ENCODE assay signal across 25 mouse cellular contexts in the genomic region with DNA sequence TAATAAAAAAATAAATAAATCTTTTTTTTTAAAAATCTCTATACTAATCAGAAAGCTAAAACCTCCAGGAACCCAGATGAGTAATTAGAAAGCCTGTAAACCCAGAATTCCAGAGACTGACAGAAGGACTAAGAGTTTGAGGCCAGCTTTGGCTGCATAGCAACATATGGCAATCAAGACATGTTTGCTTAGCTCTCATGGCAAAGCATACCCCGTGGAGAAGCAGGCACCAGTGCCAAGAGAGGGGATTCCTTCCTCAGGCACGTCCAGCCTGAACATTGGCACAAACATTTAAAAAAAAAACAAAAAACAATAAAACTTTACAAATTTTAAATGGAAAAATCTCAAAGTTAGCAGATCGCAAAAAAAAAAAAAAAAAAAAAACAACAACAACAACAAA.
"Had no signal": no experiment of that assay in that cellular context is flagged by ENCODE, and none has a peak within 500 bp of the region (broad histone marks: within the 10 kb centered on the region; RNA-seq: fewer than 3 reads in every experiment).

No protein-coding gene starts in this region.

- H3K27me3 ChIP-seq: limb, embryonic 12.5 days had no signal

- H3K36me3 ChIP-seq: heart, embryonic 13.5 days; heart, embryonic 15.5 days; hindbrain, embryonic 13.5 days; limb, embryonic 10.5 days; limb, embryonic 12.5 days; liver, embryonic 13.5 days; liver, embryonic 15.5 days had no signal

- H3K27ac ChIP-seq: heart, adult 2 months; heart, embryonic 13.5 days; heart, embryonic 15.5 days; hindbrain, embryonic 13.5 days; layer of hippocampus, adult 2 months; limb, embryonic 10.5 days; limb, embryonic 12.5 days; liver, embryonic 13.5 days; liver, embryonic 15.5 days had no signal

- DNase-seq: gastrocnemius, postnatal 14 days; gastrocnemius, postnatal 36 days; heart, adult 11 months; heart, adult 2 months; heart, postnatal 14 days; heart, postnatal 36 days; kidney, adult 11 months; kidney, adult 2 months; kidney, adult 9 months; kidney, postnatal 10 days; kidney, postnatal 25 days; kidney, postnatal 4 days; liver; liver, embryonic 13.5 days had no signal

- H3K4me1 ChIP-seq: liver, embryonic 15.5 days had no signal

- H3K9me3 ChIP-seq: heart, embryonic 13.5 days; heart, embryonic 15.5 days; hindbrain, embryonic 13.5 days; limb, embryonic 10.5 days; limb, embryonic 12.5 days; liver, embryonic 13.5 days; liver, embryonic 15.5 days had no signal

- ATAC-seq: hindbrain, embryonic 16.5 days; intestine, embryonic 16.5 days had no signal

- H3K4me2 ChIP-seq: heart, embryonic 11.5 days; heart, embryonic 13.5 days; heart, embryonic 15.5 days; hindbrain, embryonic 13.5 days; limb, embryonic 12.5 days; liver, embryonic 11.5 days; liver, embryonic 13.5 days; liver, embryonic 15.5 days had no signal

- H3K9ac ChIP-seq: heart, embryonic 13.5 days; heart, embryonic 15.5 days; hindbrain, embryonic 13.5 days; limb, embryonic 12.5 days; liver, embryonic 13.5 days; liver, embryonic 15.5 days had no signal

- H3K4me3 ChIP-seq: heart, adult 2 months; heart, embryonic 13.5 days; heart, embryonic 15.5 days; hindbrain, embryonic 13.5 days; layer of hippocampus, adult 2 months; limb, embryonic 10.5 days; limb, embryonic 12.5 days; liver, embryonic 13.5 days; liver, embryonic 15.5 days had no signal
